Mouse (Mus musculus) liver, embryonic 14.5 days (tissue): ENCODE results near the gene Phc2.

Source experiments
- CTCF ChIP-seq: IDR thresholded peaks from 2 replicates; pipeline ENCODE4 v1.5.1; 2016; ENCODE audit warnings: antibody characterized with exemption, low read depth, control low read depth
- EP300 ChIP-seq: IDR thresholded peaks from 2 replicates; pipeline ENCODE4 v1.6.1; 2016; ENCODE audit warnings: antibody characterized with exemption, low read depth

GRCm38 (mm10) chr4:128734721-128735671 lies 80.5 kb downstream of the Phc2 start:
- TF ChIP-seq CTCF (no peak), EP300 (no peak)
